Mouse (Mus musculus): ENCODE results near the gene Cd80. TPM values are rescaled to one million over a fixed set of nuclear protein-coding genes. Genes with fewer than 3 reads are reported as not detected.

Cd80 gene
- total RNA-seq (2015; ENCODE audit: low replicate concordance) (not detected in 2 replicates), total RNA-seq (2017; ENCODE audit: low replicate concordance) (not detected in 2 replicates)

DNA sequence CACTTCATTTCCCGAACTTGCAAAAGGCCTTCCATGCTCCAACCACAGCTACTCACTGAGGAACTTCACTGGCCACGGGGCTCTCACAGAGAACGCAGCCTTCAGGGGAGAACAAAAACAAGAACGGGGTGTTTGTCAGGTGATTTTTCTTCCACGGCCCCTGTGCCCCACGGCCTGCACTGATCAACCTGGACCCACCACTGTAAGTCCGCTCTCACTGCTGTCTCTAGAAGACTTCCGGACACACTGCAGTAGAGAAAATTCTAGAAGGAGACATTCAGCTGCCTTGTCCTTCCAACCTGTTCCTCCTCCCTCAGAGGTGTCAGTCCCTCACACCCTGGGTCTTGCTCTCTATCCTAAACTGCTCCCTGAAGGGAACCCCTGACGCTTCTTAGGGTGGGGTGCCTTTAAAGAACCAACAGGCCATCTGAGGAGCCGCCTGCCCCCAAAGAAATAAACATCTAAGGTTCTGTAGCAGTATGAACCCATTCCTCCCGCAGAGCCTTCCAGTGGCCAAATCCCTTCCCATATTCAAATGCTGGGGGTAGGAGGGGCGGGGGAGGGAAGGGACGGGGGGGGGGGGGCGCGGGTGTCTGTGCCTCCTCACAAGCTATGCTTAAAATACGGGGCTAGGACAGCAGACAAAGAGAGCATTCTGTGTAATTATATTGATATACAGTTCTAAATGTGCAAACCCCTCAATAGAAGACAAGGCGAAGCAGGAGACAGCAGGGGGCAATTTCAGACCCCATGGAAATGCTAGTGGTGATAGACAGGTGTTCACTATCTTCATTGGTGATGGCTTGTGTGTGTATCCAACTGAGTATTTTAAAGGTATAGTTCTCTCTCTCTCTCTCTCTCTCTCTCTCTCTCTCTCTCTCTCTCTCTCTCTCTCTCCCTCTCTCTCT, at the start of gene Cd80:
Cd80 (plus strand) TSS at position 51 of the 908 bp plus-strand sequence.
- no peak for ATAC-seq (replicated peaks; ENCODE audit: low FRiP score, poor library complexity, severe bottlenecking)

DNA sequence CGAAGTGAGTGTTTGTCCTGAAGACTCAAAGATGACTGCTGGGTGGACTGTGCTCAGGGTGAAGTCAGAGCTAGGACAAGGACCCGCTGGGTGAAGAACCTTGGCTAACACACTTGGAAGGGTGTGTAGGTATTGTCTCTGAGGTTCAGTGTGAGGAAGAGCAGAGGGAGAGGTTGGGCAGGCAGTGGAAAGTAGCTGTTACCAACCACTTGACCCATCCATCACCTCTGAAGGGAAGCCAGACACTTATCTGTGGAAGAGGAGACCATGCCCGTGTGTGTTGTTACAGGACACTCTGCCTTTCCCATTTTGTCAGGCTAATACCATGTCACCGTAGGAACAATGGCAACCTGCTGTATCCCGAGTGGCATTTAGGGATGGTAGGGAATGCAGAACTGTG, 49.1 kb upstream of the Cd80 start:
- no peak for ATAC-seq (replicated peaks; ENCODE audit: low FRiP score, poor library complexity, severe bottlenecking)

DNA sequence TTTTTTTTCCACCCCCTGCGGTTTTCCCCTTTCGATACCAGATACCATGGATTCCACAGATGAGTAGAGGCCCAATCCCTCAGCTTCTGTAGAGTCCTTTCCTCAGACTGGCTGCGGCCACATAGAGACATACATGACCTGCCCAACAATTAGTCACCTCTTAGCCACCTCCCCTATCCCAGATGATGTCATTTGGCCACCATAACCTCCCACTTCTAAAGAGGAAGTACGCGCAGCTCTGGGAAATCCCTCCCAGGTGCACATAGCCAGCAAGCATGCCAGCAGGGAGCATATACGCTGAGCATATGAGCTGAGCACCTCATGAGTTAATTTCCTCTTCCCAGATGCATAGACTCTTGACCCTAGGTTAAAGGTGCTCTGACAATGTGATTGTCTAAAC, 48.7 kb upstream of the Cd80 start:
- no peak for ATAC-seq (replicated peaks; ENCODE audit: low FRiP score, poor library complexity, severe bottlenecking)

DNA sequence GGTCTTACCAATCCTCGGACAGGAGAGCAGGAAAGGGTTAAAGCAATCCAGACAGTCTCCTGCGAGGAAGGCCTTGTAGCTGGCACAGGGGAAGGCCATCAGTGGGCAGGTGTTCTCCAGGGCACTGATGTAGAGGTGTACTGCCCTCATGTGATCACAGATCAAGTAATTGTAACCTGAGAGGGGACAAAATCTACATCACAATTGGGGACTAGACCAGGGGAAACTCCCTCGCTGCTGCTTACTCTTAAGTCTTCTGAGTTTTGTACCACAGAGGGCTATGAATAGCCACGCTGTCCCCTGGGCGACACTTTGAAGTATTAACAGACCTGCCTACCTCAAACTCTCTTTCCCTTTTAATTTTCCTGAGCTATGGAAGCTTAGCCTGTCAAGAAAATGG, 47.8 kb upstream of the Cd80 start:
- ATAC-seq (replicated peaks; ENCODE audit: low FRiP score, poor library complexity, severe bottlenecking), result no peak

DNA sequence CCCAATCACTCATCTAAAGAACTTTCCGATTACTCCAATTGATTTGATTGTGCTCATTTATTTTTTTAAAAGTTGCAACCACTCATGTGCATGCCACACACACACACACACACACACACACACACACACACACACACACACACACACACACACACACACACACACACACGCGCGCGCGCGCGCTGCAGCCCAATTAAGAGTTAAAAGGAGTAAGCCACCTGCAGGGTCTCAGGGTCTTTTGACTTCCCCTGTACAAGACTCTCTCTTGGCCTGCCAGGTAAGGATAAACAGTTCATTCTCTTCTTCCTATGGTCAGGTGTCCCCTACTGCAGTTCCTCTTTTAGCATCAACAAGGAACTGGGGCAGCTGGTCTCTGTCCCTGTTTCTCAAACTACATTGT, 46.9 kb upstream of the Cd80 start:
- no peak for ATAC-seq (replicated peaks; ENCODE audit: low FRiP score, poor library complexity, severe bottlenecking)

DNA sequence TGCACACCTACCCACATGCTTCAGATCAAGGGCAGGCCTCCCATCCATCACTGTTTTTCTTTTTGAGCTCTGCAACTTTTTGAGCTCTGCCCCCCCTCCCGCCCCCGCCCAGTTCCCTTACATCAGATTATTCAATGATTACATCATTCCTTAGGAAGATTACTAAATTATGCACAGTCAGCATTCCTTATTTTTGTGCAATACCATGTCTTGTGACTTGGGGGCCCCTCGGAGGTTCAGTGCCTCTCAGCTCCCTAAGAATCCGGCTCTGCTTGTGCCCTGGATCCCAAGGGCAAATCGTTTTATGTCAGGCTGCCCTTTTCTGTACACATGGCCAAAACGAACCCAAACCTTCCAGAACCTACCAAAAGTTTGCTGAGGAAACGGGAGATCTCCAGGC, 40.4 kb upstream of the Cd80 start:
- no peak for ATAC-seq (replicated peaks; ENCODE audit: low FRiP score, poor library complexity, severe bottlenecking)

DNA sequence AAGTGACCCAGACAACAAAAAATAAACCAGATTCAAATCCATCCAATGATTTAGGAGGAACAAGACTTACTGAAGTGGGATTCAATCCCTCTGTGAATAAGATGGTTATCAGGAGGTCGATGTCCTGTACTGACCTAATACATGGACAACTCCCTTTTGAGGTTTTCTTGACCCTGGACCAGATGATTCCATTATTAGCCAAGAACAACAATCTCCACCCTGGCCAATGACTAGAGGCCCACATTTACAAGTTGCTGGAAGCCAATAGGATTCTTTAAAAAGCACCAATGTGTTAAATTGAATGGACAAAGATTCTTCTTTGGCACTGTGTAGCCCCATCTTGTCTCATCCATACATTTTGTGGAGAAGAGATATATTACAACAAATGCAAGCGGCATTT, 30.0 kb upstream of the Cd80 start:
- ATAC-seq (replicated peaks; ENCODE audit: low FRiP score, poor library complexity, severe bottlenecking), result no peak

DNA sequence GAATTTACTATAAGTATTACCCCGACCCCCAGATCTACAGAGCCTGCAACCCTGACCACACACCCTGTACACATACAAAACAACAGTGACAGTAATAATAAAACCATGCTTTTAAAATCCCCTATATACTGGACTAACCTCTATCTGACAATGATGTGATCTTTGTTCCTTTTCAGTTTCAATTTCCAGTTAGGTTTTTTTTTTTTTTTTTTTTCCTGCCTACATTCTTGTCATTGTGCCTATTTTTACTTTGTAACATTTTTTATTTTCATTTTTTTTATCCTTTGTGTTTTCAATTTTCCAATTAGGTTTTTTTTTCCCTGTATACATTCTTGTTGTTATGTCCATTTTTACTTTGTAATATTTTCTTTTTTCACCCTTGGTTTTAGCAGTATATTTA, 29.6 kb upstream of the Cd80 start:
- ATAC-seq (replicated peaks; ENCODE audit: low FRiP score, poor library complexity, severe bottlenecking), result no peak

DNA sequence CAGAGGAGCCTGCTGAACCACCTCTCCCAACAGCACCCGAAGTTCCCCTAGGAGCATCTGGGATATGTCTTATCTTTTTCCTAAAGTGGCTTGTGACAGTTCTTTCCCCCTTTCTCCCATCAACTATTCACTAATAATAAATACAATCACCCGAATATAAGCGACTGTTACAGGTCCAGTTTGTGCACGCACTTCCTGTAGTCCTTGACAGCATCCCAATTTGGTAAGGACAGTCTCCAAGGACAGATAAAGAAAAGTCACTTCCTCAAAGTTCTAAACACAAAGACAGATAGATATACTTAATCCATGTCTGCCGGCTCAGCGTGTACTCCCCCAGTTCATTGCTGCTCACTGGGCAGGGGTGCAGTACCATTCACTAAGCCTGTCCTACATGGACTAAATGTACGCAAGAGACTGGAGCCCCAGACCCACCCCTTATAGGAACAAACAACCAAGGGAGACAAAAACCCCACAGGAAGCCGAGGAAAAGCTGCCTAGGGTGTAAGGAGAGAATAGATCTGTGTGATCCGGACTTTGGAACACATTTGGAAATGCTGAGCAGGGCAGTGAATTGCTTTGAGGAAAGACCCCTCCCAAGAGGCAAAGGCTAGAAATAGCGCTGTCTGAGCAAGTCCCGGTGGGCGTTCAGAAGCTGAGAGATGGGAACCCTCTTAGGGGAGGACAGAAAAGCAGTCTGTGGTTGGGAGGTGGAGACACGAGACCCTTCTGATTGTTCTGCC, 23.7 kb upstream of the Cd80 start:
- ATAC-seq (replicated peaks; ENCODE audit: low FRiP score, poor library complexity, severe bottlenecking), result no peak

DNA sequence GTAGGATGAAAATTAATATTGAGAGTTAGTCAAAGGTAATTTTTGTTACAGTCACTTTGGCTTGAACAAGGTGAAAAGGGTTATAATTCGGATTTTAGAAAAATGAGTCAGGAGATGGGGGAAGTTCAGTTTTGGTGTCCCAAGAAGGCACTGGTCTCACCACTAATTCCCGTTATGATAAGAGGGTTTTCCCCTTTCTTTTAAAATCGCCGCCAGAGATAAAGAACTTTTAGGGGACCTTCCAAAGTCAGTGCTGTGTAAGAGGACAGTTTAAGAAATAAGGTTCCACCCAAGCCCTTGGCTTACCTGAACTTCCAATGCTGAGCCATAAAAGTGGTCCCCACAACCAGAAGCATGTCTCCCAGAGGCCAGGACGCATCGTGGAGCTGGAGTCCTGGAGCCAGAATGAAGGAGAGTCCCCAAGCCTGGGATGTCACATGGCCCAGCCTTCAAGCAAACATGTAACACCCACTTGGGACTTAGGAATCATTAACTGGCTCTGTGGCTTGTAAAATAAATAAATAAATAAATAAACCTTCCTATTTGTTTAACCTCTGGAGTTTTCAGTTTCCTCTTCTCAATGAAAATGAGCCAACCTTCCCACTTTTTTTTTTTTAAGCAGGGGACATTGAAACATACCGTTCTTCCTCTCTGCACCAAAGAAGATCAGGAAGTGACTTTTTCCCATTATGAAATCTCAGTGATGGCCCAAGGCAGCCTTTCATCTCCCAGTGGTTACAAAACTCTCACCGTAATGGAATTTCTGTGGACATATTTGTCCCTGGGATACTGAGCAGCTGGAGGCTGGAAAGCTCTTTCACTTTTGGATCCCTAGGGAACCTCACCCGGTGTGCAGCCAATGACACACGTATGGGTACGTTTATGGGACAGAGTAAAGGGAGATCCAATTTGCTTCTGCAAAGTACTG, 22.6 kb upstream of the Cd80 start, which contains the start of gene Pla1a:
Pla1a (minus strand) TSS at position 648 of the 928 bp plus-strand sequence.
- ATAC-seq (replicated peaks; ENCODE audit: low FRiP score, poor library complexity, severe bottlenecking), result no peak

DNA sequence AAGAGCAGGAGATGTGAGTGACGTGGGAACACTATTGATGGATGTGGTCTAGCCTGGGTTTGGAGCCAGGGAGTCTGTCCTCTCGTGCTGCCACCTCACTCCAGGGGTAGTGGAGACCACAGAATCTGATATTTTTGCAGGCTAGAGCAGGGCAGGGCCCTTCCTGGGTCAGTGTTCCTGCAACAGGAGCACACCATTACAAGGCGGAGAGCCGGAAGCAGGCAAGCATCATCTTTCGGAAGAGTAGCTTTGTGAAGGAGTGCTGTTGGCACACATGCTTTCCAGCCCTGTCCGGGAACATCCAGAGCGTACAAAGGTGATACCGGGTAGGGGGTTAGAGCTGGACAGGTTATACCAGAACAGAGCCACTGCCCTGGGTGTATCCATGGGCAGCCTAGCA, 21.8 kb upstream of the Cd80 start:
- no peak for ATAC-seq (replicated peaks; ENCODE audit: low FRiP score, poor library complexity, severe bottlenecking)

DNA sequence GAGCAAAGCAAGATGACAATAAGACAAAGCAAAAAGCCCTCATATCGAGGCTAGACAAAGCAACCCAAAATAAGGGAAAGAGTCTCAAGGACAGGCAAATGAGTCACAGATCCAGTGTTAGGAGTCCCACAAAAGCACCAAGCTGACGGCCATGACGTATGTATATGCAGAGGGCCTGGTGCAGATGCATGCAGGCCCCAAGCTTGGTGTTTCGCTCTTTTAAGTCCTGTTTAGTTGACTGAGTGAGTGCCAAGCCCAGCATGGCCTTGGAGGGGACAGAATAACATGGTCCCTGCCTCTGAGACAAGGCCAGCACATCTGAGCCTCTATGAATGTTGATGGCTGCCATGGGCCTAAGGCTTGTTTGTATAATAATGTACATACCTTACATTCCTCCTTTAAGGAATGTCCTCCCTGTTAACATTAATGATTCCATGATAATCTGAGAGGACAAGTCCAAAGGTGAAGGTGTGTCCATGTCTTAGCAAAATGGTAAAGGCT, 21.0 kb upstream of the Cd80 start:
- no peak for ATAC-seq (replicated peaks; ENCODE audit: low FRiP score, poor library complexity, severe bottlenecking)

DNA sequence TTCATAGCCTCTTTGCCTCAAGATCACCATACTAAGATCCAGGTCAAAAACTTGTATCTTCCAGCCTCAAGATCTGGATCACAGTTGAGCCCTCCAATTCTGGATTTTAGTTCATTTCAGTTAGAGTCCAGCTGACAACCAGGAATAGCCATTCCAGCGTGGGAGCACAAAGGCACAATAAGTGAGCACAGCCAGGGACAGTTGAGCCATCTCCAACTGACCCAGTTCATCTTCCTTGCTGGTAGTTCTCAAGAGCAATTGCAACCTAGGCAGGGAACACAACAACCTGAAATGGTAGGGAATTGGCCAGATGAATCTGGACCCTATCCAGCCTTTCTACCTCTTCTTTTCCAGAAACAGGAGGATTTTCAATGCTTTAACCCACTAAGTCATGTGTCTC, 16.2 kb upstream of the Cd80 start:
- no peak for ATAC-seq (replicated peaks; ENCODE audit: low FRiP score, poor library complexity, severe bottlenecking)

DNA sequence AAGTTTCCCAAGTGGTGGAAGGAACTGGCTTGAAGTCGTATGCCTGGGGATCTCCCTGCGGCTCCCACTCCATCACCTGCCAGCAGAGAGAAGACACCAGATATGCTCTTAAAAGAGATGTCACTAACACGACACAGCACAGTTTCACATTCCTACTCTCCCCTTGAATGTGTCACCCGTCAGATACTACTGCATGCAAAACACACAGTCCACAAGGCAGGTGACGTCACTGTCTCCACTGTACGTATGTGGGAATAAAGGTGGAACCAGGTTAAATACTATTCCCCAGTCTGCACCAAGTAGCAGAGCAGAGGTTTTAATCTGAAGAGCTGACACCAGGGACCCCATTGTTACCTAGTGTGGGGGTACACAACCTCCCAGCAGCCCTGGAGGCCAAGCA, 15.0 kb upstream of the Cd80 start:
- ATAC-seq (replicated peaks; ENCODE audit: low FRiP score, poor library complexity, severe bottlenecking), result no peak

DNA sequence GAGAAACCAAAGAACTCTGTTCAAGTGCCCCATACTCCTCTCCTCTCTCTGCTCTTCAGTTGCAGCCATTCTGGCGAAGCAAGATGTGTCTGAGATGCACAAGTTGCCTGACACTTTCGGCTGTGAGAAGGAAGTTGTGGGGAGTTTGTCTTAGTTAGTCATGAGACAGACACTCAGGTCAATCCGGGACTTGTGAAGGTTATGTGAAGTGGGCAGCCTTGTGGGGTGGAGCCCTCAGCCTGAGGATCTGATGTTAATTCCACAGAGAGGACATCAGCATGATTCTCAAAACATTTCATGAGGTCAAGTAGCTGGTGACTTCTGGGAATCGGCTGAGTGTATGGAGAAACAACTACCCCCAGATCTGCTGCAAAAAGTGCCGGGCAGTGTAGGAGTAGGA, 13.8 kb upstream of the Cd80 start:
- ATAC-seq (replicated peaks; ENCODE audit: low FRiP score, poor library complexity, severe bottlenecking), result no peak

DNA sequence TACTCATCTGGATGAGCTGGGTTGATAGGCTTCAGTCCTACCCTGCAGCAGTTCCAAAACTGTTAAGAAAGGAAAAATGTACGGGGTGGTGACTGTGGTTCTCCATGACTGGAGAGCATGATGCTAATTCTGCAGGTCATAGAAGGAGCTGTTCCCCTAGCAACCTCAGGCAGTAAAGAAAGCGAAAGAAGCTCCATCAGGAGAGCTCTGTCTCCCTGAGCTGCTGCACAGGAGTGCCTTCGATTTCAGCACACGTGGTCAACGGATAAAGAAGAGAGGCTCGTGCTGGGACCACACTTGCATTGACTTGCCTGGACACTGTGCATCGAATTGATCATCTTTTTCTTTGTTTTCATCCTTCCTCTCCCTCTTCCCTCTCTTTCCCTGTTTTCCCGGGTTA, 13.1 kb upstream of the Cd80 start:
- no peak for ATAC-seq (replicated peaks; ENCODE audit: low FRiP score, poor library complexity, severe bottlenecking)

DNA sequence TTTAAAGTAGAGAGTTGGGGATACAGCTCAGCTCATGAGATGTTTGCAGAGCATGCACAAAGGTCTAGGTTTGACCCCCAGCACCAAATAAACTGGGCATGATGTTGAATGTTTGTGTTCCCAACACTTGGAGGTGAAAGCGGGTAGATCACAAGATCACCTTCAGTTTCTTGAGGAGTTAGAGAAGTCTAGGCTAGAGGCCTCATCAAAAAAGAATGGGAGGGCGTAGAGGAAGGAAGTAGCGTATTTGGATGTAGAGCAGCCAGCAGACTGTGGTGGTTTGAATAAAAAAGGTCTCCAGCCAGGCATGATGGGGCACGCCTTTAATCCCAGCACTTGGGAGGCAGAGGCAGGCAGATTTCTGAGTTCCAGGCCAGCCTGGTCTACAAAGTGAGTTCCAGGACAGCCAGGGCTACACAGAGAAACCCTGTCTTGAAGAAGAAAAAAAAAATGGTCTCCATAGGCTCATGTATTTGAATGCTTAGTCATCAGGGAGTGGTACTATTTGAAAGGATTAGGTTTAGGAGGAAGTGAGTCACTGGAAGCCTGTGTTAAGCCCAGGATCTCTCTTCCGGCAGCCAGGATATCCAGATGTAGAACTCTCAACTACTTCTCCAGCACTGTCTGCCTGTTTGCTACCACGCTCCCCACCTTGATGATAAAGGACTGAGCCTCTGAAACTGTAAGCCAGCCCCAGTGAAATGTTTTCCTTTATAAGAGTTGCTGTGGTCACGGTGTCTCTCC, 11.5 kb upstream of the Cd80 start:
- no peak for ATAC-seq (replicated peaks; ENCODE audit: low FRiP score, poor library complexity, severe bottlenecking)

DNA sequence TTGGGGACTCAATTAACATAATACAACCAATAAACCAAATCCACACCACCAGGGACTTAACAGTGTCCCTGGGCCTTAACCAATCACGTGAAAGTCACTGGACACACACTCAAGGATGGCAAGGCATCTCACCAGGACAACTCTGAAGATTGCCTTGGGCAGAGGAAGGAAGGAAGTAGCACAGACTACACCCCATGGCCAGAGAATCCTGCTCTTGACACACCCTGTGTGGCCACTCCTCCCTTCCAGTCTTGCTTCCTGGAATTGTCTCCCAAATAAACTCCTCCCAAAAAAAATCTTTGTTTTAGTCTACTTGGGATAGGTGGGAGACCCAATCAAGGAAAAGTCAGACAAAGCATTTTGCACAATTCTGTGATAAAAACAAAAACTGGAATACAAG, 10.3 kb upstream of the Cd80 start:
- no peak for ATAC-seq (replicated peaks; ENCODE audit: low FRiP score, poor library complexity, severe bottlenecking)

DNA sequence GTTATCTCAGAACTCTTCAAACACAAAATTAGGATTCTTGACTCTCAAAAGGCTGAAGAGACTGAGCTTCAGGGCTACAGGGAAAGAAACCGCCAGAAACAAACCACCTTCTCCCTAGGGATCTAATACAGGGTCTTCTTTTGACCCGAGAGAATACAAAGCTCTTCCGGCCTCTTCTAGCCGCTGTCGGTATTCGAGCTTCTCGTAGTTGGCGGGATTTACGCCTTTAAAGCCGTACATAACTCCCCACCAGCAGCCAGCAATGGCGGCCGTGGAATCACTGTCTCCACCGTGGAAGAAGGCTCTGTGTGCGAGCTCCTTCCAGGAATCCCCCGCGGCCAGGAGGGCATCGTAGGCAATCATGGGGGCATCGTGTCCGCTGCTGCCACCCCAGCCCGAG, 9.8 kb upstream of the Cd80 start:
- ATAC-seq (replicated peaks; ENCODE audit: low FRiP score, poor library complexity, severe bottlenecking), result no peak
